Mouse (Mus musculus) MEL-GATA-1-ER (cell line): ENCODE data around the gene Shisa9.

Experiments used
- DNase-seq: peaks from one replicate; pipeline ENCODE4 v3.0.0-alpha.2; 2012; ENCODE audit warnings: low read depth; ENCODE audit errors: extremely low read depth

The Shisa9 gene

GRCm38 (mm10) chr16:12052051-12052450 lies 68.1 kb downstream of the Shisa9 start:
- DNase-seq: no peak

GRCm38 (mm10) chr16:12072573-12072972 lies 88.7 kb downstream of the Shisa9 start:
- no peak for DNase-seq

GRCm38 (mm10) chr16:12076270-12076669 lies 92.4 kb downstream of the Shisa9 start:
- no peak for DNase-seq

GRCm38 (mm10) chr16:12076700-12077099 lies 92.8 kb downstream of the Shisa9 start:
- no peak for DNase-seq

- no peak for DNase-seq
These were observed 99.2 kb downstream of the Shisa9 start for GRCm38 (mm10) chr16:12083082-12083481.

- DNase-seq: no peak
These were observed 106.8 kb downstream of the Shisa9 start for GRCm38 (mm10) chr16:12090604-12091235.

- no peak for DNase-seq
These were observed 109.3 kb downstream of the Shisa9 start for GRCm38 (mm10) chr16:12093253-12093652.

GRCm38 (mm10) chr16:12094784-12095315 lies 110.9 kb downstream of the Shisa9 start:
- no peak for DNase-seq

GRCm38 (mm10) chr16:12095365-12095764 lies 111.5 kb downstream of the Shisa9 start:
- no peak for DNase-seq

GRCm38 (mm10) chr16:12108436-12108835 lies 124.5 kb downstream of the Shisa9 start:
- DNase-seq: no peak

- DNase-seq: no peak
These were observed 127.0 kb downstream of the Shisa9 start for GRCm38 (mm10) chr16:12110851-12111437.

- no peak for DNase-seq
These were observed 130.5 kb downstream of the Shisa9 start for GRCm38 (mm10) chr16:12114396-12114795.

- no peak for DNase-seq
These were observed 131.3 kb downstream of the Shisa9 start for GRCm38 (mm10) chr16:12115040-12115856.

- DNase-seq: no peak
These were observed 133.0 kb downstream of the Shisa9 start for GRCm38 (mm10) chr16:12116926-12117325.

GRCm38 (mm10) chr16:12119463-12119862 lies 135.6 kb downstream of the Shisa9 start:
- DNase-seq: no peak

GRCm38 (mm10) chr16:12129782-12130181 lies 145.9 kb downstream of the Shisa9 start:
- no peak for DNase-seq

- no peak for DNase-seq
These were observed 162.8 kb downstream of the Shisa9 start for GRCm38 (mm10) chr16:12146666-12147065.

- DNase-seq: no peak
These were observed 168.1 kb downstream of the Shisa9 start for GRCm38 (mm10) chr16:12151986-12152385.

- DNase-seq: no peak
These were observed 170.6 kb downstream of the Shisa9 start for GRCm38 (mm10) chr16:12154476-12154875.

- no peak for DNase-seq
These were observed 189.6 kb downstream of the Shisa9 start for GRCm38 (mm10) chr16:12173482-12174041.

- no peak for DNase-seq
These were observed 194.1 kb downstream of the Shisa9 start for GRCm38 (mm10) chr16:12178031-12178430.

GRCm38 (mm10) chr16:12189739-12190138 lies 205.8 kb downstream of the Shisa9 start:
- DNase-seq: no peak
